Mouse (Mus musculus): Measurements from ENCODE around the gene Papln.
A peak's percentile ranks its signal among the peaks of the same experiment; 100 is the strongest.

GRCm38 (mm10) chr12:83713749-83714148 lies 49.7 kb upstream of the Papln start:
- TF ChIP-seq POLR2A (IDR thresholded peaks at IDR 0.05; ENCODE audit: insufficient read depth, low read depth, low read length) (no peak), CTCF (IDR thresholded peaks at IDR 0.05) (peak; percentile 90)

All from heart, adult 2 months (tissue).